Mouse (Mus musculus) retina, adult 2 months (tissue): ENCODE data around the gene 4930451I11Rik.

ENCODE experiments used
- DNase-seq: peaks from one replicate; pipeline ENCODE4 v3.0.0-alpha.2; 2012; ENCODE audit warnings: low read depth, low spot score

The 4930451I11Rik gene

DNA sequence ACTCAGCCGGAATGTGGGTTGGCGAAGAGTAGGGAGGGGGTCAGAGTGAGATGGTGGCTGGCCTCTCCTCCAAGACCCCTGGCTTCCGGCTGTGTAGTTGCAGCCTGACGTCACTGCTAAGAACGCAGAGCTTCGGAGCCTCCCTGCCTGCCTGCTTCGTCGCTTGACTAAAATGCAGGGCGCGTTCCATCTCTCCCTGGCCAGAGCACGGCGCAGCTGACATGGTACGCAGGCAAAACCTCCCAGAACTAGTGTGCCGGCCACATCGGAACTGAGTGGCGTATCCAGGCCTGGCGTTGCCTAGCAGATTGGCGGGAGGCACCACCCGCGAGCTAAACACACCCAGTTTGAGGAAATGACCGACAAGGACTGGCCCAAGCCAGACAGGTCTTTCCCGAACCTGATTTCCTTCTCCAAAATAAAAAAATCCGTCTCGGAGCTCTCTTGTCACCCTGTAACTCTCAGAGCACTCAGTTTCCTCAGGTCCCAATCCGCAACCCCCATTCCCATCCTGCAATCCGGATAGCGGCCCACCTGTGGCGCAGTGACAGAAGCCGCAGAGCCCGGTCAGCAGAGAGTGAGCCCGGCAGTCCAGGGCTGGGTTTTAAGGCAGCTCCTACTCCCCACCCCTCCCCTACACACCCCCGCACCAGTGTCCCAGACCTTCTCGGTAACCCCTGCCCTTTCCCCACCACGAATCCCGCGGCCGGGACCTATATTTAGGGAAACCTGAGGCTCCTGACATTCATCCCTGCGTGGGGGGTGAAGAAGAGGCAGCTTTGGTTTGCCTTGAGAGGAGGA, 31.8 kb downstream of the 4930451I11Rik start:
- DNase-seq, result no peak

DNA sequence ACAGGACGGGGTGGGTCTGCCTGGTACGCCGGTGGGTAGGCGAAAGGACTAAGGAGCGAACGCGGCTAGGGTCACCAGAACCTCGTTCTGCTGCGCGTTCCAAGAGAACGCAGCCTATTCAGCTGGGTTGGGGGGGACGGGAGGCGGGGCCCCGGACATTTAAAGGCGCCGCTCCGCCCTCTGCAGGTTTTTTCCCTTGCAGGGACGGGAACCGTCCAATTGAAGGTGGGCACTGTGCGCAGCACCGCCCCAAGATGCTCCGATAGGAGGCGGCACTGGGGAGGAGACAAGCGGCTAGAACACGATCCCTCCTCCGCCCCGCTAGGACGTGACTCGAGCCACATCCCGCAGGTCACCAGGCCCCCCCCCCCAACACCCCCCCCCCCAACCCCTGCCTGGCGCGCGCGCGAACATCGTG, 32.4 kb downstream of the 4930451I11Rik start:
- DNase-seq, result peak; percentile 97

DNA sequence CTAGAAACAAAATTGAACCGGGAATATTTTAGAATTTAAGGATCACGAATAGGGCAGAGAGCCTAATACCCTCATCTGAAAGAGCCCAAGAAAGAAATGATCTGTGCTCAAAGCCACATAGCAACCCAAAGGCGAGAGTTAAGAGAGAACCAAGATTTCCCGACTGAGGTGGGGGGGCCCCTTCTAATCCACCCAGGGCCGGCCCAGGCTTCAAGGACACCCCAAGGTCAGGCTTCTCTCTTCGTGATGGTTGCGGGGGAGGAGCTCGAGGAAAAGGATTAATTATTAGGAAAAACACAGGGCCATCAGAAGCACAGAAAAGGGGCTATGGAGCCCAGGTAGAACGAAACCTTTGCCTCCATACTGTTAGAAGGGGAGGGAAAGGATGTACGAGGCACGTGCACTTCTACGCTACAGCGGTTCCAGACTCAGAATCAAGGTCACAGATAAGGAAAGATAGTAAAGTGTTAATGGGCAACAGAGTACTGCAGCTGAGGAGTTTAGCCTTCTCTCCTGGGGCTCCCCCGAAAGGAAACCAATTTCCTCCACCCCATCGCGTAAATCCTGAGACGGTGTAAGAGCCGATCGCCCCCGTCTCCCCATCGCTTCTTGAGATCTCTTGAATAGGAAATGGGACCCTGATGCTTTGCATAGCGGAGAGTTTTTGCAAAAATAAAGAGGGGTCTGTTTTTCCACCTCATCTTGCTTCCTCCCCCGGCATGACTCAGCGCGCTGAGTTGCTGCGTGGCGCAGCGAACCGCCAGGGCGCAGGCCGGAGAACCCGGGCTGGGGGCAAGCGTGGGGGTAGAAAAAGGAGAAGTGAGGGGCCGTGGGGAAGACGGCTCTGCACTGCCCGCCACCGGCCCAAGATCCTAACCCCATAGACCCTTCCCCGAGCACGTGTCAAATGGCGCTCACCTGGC, 33.1 kb downstream of the 4930451I11Rik start:
- DNase-seq, result no peak

DNA sequence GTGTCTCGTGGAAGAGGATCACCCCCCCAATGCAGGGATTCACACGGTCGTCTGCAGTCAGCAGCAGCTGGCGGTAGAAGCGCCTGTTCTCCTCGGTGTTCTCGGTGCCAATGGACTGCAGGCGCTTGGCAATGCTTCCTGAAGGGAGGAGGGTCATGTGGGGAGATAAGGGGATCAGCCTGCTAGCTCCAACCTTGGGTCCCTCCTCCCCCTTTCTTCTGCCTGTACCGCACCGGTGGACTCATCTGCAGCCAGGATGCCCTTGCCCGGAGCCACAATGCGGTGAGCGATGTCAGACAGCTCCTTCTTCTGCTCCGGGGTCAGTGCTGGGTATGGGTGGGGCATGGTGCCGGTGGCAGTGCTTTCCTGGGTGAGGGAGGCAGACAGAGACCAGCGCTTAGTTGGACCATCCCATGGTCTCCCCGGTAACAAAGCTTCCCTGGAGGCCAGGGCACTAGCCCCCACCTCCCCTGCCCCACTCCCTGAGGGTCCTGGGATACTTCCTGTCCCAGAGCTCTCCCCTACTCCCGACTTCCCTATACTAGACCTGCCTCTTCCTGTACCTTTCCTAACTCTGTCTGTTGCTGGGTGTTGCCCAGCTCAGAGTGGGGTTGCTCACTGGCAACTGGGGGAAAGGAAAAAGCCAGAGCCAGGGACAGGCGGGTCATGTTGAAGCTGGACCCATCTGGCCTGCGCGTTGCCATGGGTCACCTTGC, 33.9 kb downstream of the 4930451I11Rik start, which contains the start of gene Fam57b:
Fam57b (plus strand) TSS at position 258 of the 716 bp plus-strand sequence.
- DNase-seq, result peak; percentile 82

DNA sequence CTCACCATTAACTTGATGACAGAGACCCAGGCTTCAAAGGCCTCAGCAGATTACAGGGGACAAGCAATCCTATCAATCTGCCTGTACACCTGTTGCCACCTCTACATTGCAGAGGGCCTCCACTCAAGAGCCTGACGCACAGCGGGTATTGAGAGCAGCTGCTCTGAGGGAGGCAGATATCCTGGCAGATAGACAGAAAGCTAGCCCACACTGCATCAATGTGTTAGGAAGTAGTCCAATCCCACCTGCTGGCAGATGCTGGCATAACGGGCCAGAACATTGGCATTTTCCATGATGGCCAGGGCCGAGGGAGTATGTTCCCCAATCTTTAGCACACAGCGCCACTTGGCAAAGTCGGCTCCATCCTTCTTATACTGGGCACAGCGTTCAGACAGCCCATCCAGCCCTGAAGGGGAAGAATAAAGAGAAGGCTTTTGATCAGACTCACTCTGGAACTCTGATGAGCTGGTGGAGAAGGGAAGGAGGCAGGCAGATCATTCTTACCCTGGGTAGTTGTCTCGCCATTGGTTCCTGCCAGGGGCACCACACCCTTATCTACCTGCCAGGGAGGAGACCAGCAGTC, 35.0 kb downstream of the 4930451I11Rik start:
- no peak for DNase-seq

DNA sequence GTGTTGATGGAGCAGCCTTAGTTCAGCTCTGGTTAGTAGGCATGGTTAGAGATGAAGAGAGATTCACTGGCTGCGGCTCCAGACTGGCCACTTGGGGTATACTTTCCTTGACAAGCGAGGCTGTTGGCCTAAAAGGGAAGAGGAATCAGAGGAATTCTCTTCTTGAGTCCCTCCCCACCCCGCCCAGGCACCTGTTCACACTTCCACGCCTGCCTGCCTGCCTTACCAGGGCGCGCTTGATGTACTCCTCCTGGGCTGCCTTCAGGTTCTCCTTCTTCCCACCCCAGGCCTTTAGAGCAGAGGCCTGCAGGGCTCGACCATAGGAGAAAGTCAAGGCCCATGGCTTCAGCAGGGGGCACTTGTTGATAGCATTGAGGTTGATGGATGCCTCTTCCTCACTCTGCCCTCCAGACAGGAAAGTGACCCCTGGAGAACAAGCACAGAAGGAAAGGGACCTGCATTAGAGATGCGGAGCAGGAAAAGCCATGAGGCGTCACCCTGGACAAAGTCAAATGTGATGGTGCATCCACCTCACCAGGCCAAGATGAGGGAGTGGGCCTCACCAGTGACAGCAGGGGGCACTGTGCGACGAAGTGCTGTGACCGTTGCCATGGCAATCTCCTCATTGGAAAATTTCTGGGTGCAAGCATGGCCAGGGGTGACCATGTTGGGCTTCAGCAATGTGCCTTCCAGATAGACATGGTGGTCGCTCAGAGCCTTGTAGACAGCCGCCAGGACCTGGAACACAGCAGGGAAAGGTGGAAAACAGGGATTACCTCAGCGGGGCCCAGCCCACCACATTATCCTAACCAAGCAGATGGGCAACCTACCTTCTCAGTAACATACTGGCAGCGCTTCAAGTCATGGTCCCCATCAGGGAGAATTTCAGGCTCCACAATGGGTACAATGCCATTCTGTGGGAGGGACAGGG, 35.8 kb downstream of the 4930451I11Rik start:
- DNase-seq, result no peak

DNA sequence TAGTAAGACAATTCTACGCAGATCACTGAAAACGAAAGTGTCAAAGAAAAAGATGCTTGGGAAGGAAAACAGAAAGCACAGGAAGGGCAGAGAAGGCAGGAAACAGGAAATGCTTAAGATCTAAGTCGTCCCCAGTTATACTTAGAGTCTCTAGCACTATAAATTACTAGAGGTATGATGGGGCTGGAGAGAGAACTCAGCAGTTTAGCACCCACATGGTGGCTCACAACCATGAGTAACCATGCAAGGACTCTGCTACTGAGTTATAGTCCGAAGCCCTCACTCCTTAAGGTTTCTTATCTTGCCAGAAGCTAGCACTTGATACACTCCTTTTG, 37.2 kb downstream of the 4930451I11Rik start:
- no peak for DNase-seq

DNA sequence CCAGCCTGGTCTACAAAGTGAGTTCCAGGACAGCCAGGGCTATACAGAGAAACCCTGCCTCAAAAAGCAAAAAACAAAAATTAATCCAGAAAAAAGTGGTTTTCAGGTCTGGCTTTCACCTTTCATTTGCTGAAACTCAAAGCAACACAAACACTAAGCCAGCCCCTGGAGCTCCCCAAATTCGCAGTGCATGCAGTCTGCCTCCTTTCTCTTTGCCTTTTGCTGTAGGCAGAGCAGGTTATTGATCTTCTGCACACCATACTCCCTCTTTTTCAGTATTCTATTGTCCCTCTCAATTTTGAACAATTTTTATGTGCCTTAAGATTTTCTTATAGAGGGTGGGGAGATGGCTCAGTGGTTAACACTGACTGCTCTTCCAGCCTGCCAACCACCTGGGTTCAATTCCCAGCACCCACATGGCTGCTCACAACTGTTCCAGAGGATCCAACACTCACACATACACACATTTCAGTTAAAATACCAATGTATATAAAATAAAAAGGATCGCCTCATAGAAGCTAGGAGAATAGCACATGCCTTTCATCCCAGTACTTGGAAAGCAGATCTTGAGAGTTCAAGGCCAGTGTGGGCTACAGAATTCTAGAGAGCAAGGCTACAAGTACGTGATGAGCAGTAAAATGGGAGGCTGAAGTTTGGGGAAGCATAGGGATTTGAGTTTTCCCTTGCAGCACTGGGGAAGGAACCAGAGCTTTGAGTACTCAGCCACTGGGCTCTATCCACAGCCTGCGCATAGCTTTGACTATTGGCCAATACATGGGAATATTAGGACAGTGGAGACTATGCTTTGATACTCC, 37.8 kb downstream of the 4930451I11Rik start:
- no peak for DNase-seq

DNA sequence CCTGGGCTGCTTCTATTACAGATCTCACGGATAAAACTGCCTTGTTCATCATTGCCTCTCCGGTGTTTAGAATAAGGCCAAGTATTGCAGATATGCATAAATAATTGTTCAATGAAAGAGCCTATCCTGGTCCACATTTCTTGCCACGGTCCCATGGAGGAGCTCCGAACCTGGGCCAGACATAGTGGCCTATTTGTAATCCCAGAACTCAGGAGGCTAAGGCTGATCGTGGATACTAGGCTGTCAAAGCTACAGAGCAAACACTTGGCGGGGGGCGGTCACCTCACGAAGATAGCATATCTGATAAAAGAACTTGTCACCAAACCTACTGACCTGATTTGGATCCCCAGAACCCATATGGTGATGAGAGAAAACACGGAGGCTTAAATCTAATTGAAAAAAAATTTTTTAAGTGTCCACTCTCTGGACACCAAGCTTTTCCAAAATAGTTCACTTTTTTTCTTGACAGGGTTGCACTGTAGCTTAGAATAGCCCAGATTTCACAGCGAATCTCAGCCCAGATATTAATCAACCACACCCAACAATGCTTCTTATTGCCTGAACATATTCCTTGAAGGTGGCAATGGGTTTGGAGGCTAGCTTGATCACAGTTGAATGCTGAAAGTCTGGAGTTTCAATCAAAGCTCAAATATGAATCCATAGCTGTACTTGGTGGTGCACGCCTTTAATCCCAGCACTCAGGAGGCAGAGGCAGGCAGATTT, 38.6 kb downstream of the 4930451I11Rik start:
- no peak for DNase-seq

DNA sequence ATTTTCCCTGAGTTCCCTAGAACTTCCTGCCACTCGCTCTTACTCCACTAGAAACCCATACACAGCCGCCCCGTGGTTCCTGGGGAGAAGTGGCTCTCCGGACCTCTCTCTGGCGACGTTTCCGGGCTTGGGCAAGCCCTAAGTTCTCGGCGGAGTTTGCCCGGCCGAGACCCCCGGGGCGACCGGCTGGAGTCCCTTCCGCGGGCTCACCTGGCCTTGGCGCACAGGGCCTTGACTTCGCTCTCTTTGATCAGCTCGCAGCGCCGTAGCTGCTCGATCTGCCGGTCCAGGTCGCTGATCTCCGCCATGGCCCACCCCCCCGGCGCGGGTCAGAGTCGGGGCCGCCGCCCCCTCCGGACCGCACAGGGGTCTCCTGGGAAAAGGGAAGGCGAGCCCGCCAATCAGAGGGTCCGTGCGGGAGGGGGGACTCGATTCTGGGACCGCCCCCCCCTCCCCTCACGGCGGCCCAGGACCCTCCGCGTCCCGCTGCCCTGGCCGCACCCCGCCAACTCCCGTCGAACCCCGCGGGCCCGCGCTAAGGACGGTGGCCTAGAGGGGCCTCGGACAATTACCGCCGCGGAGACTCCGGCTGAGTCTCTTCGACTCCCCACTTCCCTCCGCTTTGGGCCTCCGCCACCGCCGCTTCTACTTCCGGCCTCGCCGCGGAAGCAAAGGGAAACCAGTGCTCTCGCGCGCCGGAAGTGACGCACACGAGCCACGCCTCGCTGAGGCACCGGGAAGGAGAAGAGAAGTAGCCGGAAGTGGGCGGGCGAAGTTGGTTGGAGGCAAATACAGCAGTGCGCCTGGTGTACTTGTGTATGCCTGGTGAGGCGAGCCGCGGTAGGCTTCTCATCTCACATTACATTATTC, 39.4 kb downstream of the 4930451I11Rik start, which contains the start of gene Ppp4c:
Ppp4c (minus strand) TSS at position 646 of the 870 bp plus-strand sequence.
- peak; percentile 89 for DNase-seq

DNA sequence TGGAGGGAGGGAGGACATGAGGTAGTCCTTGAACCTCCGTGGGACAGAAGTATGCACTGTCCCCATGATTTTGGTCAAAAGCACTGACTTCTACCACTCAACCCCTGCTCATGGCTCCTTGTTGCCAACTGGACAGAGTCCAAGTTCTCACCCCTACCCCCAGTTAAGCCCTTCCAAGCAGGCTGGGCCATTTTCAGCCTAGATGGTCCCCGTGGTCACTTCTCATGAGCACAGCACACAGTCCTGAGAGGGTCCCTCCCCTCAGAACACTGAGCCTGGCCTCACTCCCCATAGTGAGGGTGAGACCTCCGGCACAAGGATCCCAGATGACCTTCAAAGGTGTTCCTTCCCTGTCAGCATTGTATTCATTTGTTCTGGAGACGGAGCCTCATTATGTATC, 42.3 kb downstream of the 4930451I11Rik start:
- DNase-seq, result no peak

DNA sequence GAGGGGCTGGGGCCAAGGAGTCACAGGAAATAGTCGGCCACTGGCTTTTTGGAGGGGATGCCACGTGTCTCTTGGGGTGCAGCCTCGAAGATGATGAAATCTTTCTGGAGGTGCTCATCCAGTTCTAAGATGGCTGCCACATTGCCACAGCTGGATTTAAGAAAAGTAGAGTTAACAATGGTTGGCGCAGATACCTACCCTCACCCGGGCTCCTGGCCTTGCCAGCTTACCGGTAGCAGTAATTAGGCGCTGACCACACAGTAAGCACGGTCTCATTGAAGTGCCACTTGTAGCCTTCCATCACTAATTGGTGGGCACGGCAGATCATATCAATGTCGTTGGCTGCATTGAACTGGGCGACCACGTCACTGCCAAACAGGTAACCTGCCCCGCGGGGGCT, 45.3 kb downstream of the 4930451I11Rik start:
- no peak for DNase-seq

DNA sequence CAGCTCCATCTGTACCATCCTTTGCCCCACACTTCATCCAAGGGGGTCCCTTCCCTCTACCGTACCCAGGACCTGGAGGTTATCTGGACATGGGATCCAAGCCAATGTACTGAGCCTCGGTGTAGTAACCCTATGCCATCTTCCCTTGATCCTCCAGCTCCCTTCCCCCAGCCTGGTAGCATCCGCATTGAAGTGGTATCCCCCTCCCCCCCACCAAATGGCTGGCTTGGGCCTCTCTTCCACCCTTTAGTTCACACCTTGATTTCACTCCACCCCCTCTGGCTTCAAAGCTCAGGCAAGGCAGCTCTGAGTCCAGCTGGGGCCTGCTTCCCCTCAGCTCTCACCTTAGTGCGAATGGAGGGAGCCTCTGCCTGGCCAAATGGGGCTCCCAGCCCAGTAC, 46.4 kb downstream of the 4930451I11Rik start:
- DNase-seq, result no peak

DNA sequence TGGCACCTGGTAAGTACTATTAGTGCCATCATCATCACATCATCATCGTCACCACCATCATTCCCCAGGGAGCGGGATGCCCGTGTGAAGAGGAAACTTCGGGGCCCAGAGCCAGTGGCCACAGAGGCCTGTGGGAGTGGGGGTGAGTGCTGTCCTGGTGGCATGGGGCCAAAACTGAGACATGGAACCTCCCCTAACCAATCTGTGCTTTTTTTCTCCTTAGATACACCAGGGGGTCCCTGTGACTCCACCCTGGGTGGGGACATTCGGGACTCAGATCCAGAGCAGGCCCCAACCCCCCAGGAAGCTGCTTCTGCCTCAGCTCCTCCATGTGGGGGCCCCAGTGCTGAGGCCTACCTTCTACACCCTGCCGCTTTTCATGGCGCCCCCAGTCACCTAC, 47.0 kb downstream of the 4930451I11Rik start:
- no peak for DNase-seq

DNA sequence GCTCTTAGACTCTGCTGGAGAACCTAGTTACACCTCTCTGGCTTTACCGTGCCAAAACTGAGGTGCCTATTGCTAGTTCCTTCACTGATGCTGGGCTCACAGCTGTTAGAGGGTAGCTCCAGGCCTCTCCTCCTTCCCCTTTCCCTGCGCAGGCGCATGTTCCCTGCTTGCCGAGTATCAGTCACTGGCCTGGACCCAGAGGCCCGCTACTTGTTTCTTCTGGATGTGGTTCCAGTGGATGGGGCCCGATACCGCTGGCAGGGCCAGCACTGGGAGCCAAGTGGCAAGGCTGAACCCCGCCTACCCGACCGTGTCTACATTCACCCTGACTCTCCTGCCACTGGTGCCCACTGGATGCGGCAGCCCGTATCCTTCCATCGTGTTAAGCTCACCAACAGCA, 48.7 kb downstream of the 4930451I11Rik start:
- DNase-seq, result no peak

DNA sequence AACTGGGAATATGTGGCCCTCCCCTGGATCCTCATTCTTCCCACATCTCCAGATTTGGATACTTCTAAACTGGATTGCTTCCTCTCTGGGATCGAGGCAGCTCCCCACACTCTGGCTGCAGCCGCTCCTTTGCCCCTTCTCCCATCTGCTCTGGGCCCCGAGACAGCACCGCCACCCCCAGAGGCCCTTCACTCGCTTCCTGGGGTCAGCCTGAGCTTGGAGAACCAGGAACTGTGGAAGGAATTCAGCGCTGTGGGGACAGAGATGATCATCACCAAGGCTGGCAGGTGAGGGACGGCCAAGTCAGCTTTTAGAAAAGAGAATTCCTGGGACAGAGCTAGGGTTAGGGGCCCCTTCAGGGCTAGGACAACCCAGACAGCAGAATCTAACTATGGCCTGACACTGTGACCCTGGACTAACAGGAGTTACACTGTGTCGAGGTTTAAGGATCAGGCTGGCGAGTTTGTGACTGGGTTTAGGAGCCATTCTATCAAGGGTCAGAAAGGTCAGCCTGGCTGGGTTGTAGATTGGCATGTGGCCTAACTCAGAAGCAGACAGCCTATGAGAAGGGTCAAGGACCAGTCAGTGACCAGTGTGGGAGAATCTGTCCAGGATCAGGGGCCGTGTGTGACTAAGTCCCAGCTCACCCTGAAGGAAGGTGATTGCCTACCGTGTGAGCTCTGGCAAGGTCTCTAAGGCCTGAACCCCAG, 49.6 kb downstream of the 4930451I11Rik start:
- no peak for DNase-seq

DNA sequence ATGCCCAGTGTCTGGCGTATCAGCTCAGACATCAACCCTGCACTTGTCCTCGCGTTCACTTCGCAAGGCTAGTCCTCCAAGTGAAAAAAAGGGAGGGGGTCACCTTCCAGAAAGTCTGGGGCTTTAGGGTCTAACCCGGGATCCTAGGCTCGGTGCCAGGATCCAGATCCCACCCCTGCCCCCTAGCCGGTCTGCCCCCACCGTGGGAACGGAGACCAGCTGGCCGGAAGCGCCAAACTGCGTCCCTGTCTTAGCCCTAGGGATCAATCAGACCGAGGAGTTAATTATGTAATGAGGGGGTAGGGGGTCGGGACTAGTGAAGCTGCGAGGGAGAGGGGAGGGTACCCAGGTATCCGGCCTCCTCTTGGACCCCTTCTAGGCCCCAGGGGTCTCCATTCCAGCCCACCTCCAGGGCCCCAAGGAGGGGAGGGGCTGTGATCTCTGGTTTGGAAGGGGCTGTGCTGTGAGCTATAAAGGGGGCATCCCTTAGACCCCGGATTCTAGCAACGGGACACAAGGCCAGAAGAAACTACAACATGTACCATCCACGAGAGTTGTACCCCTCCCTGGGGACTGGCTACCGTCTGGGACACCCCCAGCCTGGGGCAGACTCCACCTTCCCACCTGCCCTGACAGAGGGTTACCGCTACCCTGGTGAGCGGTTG, 50.3 kb downstream of the 4930451I11Rik start, which contains the start of gene Tbx6:
Tbx6 (plus strand) TSS at position 513 of the 665 bp plus-strand sequence.
- DNase-seq, result no peak
